Mouse (Mus musculus): ENCODE measurements around the gene Fgd6. TPM values are rescaled to one million over a fixed set of nuclear protein-coding genes. Genes with fewer than 3 reads are reported as not detected.

The Fgd6 gene
- polyA plus RNA-seq, 1 experiment from 2014 or later: 2.1 TPM

DNA sequence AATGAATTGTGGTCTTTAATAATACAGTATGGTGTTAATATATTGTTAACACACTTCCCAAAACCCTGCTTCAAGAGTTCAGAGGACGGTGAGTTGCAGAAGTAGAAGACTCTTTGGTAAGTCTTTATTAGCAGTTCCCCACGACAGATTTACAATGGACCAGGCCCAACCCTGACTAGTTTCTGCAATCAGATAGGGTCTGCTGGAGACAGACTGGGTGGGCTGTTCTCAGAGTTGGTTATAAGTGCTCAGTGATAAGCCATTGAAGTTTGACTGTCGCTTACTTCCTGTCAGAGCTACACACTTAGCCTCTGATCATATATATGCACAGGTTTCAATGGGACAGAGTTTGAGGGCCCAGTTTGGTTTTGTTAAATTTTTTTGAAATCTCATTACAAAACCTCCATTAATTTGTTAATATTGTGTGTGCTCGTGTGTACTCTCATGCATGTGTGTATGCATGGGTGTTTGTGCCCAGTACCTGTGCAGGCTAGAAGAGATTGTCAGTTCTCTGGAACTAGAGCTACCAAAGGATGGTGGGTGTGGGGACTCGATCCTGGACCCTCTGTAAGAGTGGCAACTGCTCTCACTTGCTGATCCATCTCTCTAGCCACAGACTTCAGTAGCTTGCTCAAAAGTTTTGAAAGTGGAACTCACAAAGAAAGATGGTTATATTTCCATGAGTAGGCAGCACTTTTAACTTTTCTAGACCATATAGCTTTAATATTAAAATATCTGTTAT lies 128.5 kb downstream of the Fgd6 start:
- 70% methylated on average over 5 of the region's 5 CpGs for WGBS

DNA sequence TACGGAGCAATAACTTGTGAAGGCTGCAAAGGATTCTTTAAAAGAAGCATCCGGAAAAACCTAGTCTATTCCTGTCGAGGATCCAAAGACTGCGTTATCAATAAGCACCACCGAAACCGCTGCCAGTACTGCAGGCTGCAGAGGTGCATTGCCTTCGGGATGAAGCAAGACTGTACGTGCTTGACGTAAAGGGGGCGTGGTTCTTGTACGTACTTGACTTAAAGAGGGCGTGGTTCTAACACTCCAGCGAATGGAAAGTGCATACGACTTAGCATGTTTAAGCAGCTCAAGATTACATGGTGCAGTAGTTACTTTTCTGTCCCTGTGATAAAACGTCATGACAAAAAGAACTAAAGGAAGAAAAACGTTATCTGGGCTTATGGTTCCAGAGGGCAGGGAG lies 129.6 kb downstream of the Fgd6 start:
- WGBS: 85% methylated on average over 16 of the region's 16 CpGs
- Histone ChIP-seq H3K4me2 (no peak overlapping the region), H3K4me3 (no peak overlapping the region), H3K27ac (no peak overlapping the region), H3K9me3 (replicated peaks) (no peaks in the 10 kb centered on the region), H3K27me3 (no peaks in the 10 kb centered on the region), H3K4me1 (replicated peaks) (no peaks in the 10 kb centered on the region), H3K36me3 (peaks cover 68% of the 10 kb centered on the region), H3K9ac (no peak overlapping the region)
- no peak for ATAC-seq (replicated peaks; ENCODE audit: insufficient number of reproducible peaks, insufficient read depth, low FRiP score, low read depth)

More for the DNA sequence above, 128.5 kb downstream of the Fgd6 start:
- Histone ChIP-seq H3K36me3 (peaks cover 66% of the 10 kb centered on the region), H3K27me3 (no peaks in the 10 kb centered on the region), H3K9me3 (replicated peaks) (no peaks in the 10 kb centered on the region), H3K4me3 (no peak overlapping the region), H3K4me1 (replicated peaks) (no peaks in the 10 kb centered on the region), H3K9ac (no peak overlapping the region), H3K27ac (no peak overlapping the region), H3K4me2 (no peak overlapping the region)
- no peak for ATAC-seq (replicated peaks; ENCODE audit: insufficient number of reproducible peaks, insufficient read depth, low FRiP score, low read depth)

DNA sequence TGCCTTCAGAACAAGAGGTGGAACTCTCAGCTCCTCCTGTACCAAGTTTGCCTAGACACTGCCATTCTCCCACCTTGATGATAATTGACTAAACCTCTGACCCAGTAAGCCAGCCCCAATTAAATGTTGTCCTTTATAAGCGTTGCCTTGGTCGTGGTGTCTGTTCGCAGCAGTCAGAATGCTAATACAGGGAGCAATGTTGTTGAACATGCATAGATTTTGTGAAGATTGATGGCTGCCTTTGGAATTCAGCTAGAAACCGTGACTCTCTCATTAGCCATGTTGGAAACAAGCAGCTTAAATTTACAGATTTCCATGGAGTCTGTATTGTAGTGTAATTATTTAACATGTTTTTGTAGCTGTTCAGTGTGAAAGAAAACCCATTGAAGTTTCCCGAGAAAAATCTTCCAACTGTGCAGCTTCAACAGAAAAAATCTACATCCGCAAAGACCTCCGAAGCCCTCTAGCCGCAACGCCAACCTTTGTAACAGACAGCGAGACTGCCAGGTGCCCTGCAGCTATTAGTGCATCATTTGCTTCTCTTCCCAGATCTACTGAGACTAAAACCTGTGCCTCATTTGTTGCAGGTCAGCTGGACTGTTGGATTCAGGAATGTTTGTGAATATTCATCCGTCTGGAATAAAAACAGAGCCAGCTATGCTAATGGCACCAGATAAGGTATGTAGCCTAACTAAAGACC lies 131.4 kb downstream of the Fgd6 start:
- Histone ChIP-seq H3K9me3 (replicated peaks) (no peaks in the 10 kb centered on the region), H3K27ac (no peak overlapping the region), H3K4me1 (replicated peaks) (peaks cover 4% of the 10 kb centered on the region), H3K4me3 (no peak overlapping the region), H3K4me2 (no peak overlapping the region), H3K36me3 (peaks cover 63% of the 10 kb centered on the region), H3K27me3 (no peaks in the 10 kb centered on the region), H3K9ac (no peak overlapping the region)
- 90% methylated on average over 11 of the region's 11 CpGs for WGBS
- ATAC-seq (replicated peaks; ENCODE audit: insufficient number of reproducible peaks, insufficient read depth, low FRiP score, low read depth): no peak

DNA sequence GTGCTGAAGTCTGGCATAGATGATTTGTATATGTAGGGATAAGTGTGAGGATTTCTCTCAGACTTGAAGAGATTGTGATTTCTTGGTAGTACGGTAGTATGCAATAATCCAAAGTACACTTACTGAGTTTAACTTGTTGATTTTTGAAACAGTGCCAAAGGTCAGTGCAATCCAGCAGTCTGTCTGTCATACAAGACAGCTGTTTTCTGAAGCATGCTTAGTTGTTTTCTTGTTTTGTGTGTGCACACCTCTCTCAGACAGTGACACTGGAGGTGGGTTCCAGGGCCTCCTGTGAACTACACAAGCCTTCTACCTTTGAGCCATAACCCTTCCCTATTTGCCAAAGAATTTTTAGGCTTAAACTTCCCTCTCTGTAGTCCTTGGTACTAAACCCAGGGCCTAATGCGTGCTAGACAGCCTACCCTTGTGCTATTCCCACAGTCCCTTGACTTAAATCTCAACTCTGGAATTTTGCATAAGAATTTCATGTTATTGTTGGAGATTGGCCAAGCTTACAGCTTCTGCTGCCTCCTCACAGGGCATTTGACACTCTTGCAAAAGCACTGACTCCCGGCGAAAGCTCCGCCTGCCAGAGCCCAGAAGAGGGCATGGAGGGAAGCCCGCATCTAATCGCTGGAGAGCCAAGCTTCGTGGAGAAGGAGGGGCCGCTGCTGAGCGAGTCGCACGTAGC lies 135.8 kb downstream of the Fgd6 start:
- Histone ChIP-seq H3K9ac (no peak overlapping the region), H3K27ac (0 out of 2 replicates have a peak overlapping the region, but pooled peaks have one; percentile 14), H3K27me3 (no peaks in the 10 kb centered on the region), H3K36me3 (peaks cover 71% of the 10 kb centered on the region), H3K4me2 (no peak overlapping the region), H3K9me3 (replicated peaks) (no peaks in the 10 kb centered on the region), H3K4me1 (replicated peaks) (peaks cover 4% of the 10 kb centered on the region), H3K4me3 (no peak overlapping the region)
- 39% methylated on average over 12 of the region's 12 CpGs for WGBS
- ATAC-seq (replicated peaks; ENCODE audit: insufficient number of reproducible peaks, insufficient read depth, low FRiP score, low read depth): no peak; the same call in 1 of the 2 replicates

DNA sequence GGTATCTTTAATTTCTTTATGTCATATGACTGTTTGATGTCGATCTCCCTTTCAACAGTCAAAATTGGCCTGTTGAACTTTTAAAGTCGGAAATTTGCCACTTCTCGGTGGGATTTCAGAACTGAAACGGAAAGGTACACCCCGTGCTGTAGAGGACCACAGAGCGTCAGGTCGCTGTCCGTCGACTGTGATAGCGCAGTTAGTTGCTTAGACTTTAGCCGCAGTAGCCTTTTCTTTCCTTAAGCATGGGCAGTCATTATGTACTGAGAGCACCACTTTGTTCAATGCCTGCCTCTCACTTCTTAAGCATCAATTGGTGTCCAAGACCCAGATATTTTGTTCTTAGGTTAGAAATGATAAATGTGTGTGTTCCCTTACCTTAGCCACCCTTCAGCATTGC lies 136.3 kb downstream of the Fgd6 start:
- Histone ChIP-seq H3K27me3 (no peaks in the 10 kb centered on the region), H3K9ac (no peak overlapping the region), H3K4me3 (no peak overlapping the region), H3K9me3 (replicated peaks) (no peaks in the 10 kb centered on the region), H3K4me1 (replicated peaks) (peaks cover 4% of the 10 kb centered on the region), H3K36me3 (peaks cover 65% of the 10 kb centered on the region), H3K27ac (no peak overlapping the region), H3K4me2 (no peak overlapping the region)
- WGBS: 61% methylated on average over 11 of the region's 11 CpGs
- no peak for ATAC-seq (replicated peaks; ENCODE audit: insufficient number of reproducible peaks, insufficient read depth, low FRiP score, low read depth)

DNA sequence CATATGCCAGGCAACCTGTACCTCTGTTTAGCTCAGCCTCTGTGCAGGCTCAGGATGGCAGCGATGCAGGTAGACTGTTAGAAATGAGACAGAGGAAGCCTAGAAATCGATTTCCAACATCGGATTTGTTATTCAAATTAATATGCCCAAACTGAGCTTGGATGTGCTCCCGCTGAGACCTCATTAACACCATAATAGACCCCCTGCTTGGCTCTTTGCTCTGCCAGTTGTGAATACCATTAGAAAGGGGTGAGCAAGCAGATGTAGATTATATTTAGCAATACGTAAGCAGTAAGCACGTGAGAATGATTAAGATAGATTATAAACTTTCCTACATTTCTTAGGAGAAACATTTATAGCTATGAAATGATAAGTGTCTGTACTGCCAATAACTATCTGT lies 136.9 kb downstream of the Fgd6 start:
- peaks cover 4% of the 10 kb centered on the region for H3K4me1 ChIP-seq (replicated peaks)
- peaks cover 61% of the 10 kb centered on the region for H3K36me3 ChIP-seq
- WGBS: 74% methylated on average over 6 of the region's 6 CpGs
- H3K4me3 ChIP-seq: no peak overlapping the region
- H3K27me3 ChIP-seq: no peaks in the 10 kb centered on the region
- H3K9ac ChIP-seq: no peak overlapping the region
- ATAC-seq (replicated peaks; ENCODE audit: insufficient number of reproducible peaks, insufficient read depth, low FRiP score, low read depth): no peak
- no peak overlapping the region for H3K27ac ChIP-seq
- H3K9me3 ChIP-seq (replicated peaks): no peaks in the 10 kb centered on the region
- no peak overlapping the region for H3K4me2 ChIP-seq

DNA sequence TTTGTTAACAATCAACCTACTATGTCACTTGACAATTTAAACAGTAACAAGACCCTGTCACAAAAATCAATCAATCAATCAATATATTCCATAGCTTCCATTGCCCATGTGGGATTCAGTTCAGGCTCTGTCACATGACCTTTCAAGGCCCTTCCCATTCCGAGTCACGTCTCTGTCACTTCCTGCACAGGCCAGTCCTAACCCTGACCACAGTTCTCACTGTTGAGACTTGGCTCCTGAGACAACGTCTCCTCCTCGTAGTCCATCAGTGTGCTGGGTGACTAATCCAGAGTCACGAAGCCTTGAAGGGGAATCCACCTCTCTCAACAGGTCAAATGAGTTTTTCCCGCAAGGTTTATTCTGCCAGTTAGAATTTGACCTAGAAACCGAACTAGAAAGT lies 138.9 kb downstream of the Fgd6 start:
- Histone ChIP-seq H3K27me3 (no peaks in the 10 kb centered on the region), H3K4me1 (replicated peaks) (peaks cover 4% of the 10 kb centered on the region), H3K9ac (no peak overlapping the region), H3K9me3 (replicated peaks) (no peaks in the 10 kb centered on the region), H3K4me3 (no peak overlapping the region), H3K4me2 (no peak overlapping the region), H3K36me3 (peaks cover 42% of the 10 kb centered on the region), H3K27ac (no peak overlapping the region)
- 80% methylated on average over 7 of the region's 7 CpGs for WGBS
- no peak for ATAC-seq (replicated peaks; ENCODE audit: insufficient number of reproducible peaks, insufficient read depth, low FRiP score, low read depth)

DNA sequence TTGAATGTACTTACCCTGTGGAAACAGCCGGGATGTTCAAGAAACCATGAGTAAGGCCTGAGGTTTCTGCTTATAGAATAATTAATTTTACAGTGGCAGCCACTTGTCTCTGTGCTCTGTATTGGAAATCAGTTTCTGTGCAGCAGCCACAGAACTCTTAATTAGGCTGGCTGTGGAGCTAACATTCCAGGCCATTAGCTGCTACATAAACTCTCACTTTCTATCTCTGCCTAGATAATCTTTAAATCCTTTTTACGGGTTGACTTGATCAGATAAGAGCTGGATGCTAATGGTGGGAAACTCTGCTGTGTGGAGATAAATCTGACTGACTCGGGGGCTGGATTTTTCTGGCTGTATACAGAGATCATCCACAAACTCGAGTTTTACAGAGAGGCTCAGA lies 147.4 kb downstream of the Fgd6 start:
- Histone ChIP-seq H3K4me2 (no peak overlapping the region), H3K27me3 (no peaks in the 10 kb centered on the region), H3K27ac (no peak overlapping the region), H3K9me3 (replicated peaks) (no peaks in the 10 kb centered on the region), H3K36me3 (peaks cover 26% of the 10 kb centered on the region), H3K4me3 (no peak overlapping the region), H3K4me1 (replicated peaks) (no peaks in the 10 kb centered on the region), H3K9ac (no peak overlapping the region)
- no peak for ATAC-seq (replicated peaks; ENCODE audit: insufficient number of reproducible peaks, insufficient read depth, low FRiP score, low read depth)
- WGBS: 40% methylated on average over 4 of the region's 4 CpGs

Other genes starting within 250 kb of the Fgd6 start
- 0.08 and 0.44 TPM in 2 replicates for gene Usp44, start 204.4 kb upstream of the Fgd6 start, polyA plus RNA-seq (2015; fragmentation: Nextera tagmentation; extraction: Ambion mirVana)
- gene Metap2, start 138.9 kb upstream of the Fgd6 start, polyA plus RNA-seq (2015; fragmentation: Nextera tagmentation; extraction: Ambion mirVana): 143 and 156 TPM in 2 replicates
- 23.6 and 24.5 TPM in 2 replicates for gene Vezt, start 184 bp upstream of the Fgd6 start, polyA plus RNA-seq (2015; fragmentation: Nextera tagmentation; extraction: Ambion mirVana)
- 4.7 and 5.7 TPM in 2 replicates for gene Nr2c1, start 112.0 kb downstream of the Fgd6 start, polyA plus RNA-seq (2015; fragmentation: Nextera tagmentation; extraction: Ambion mirVana)
- gene Ndufa12, start 162.7 kb downstream of the Fgd6 start, polyA plus RNA-seq (2015; fragmentation: Nextera tagmentation; extraction: Ambion mirVana): 482 and 617 TPM in 2 replicates

Measured in heart, embryonic 15.5 days (tissue).